Comparison of ENCODE assay signal across 23 mouse cellular contexts in the genomic region with DNA sequence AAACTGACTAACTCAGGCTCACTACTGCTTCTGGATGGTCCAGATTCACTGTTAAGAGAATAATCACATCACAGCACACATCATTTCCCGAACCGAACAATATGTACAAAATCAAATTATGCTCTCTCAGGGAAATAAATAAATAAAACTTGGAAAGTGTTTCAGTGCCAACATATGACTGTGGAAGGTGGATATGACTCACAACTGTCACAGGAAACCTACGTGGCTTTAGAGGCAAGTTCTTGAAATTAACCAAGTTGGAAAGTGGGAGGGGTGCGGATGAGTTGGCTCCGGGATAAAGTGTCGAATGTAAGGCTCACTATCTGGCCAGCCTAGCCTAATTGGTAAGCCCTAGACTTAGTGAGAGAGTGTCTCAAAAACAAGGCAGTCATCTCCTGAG.
"Had no signal": no experiment of that assay in that cellular context is flagged by ENCODE, and none has a peak within 500 bp of the region (broad histone marks: within the 10 kb centered on the region; RNA-seq: fewer than 3 reads in every experiment).

No protein-coding gene starts in this region.

- H3K27me3 ChIP-seq: heart, embryonic 12.5 days; hindbrain, embryonic 12.5 days; intestine, embryonic 15.5 days; limb, embryonic 13.5 days; limb, embryonic 15.5 days had no signal

- H3K9ac ChIP-seq: heart, embryonic 12.5 days; hindbrain, embryonic 12.5 days; hindbrain, embryonic 14.5 days; intestine, embryonic 15.5 days; limb, embryonic 13.5 days; limb, embryonic 15.5 days had no signal

- H3K27ac ChIP-seq: gastrocnemius, adult 2 months; heart, embryonic 10.5 days; hindbrain, embryonic 10.5 days; hindbrain, embryonic 12.5 days; hindbrain, embryonic 14.5 days; intestine, embryonic 15.5 days; limb, embryonic 13.5 days; limb, embryonic 15.5 days had no signal

- ATAC-seq: hindbrain, embryonic 16.5 days; inflammation-experienced regulatory T-cells, adult 6 months; intestine, embryonic 15.5 days; intestine, postnatal 0 days had no signal

- H3K4me1 ChIP-seq: intestine, embryonic 15.5 days; limb, embryonic 13.5 days; limb, embryonic 15.5 days had no signal

- DNase-seq: gastrocnemius, adult 2 months; gastrocnemius, postnatal 10 days; gastrocnemius, postnatal 25 days; heart, adult 18-20 months; heart, postnatal 10 days; heart, postnatal 4 days; kidney, adult 18-20 months; kidney, adult 8-10 months; kidney, postnatal 10 days; layer of hippocampus, adult 9-11 months; layer of hippocampus, postnatal 36 days; left cerebral cortex, postnatal 4 days had no signal

- H3K36me3 ChIP-seq: heart, embryonic 10.5 days; heart, embryonic 12.5 days; hindbrain, embryonic 10.5 days; hindbrain, embryonic 12.5 days; intestine, embryonic 15.5 days; limb, embryonic 13.5 days; limb, embryonic 15.5 days had no signal

- H3K9me3 ChIP-seq: heart, embryonic 10.5 days; heart, embryonic 12.5 days; hindbrain, embryonic 10.5 days; hindbrain, embryonic 12.5 days; intestine, embryonic 15.5 days; limb, embryonic 15.5 days had no signal

- H3K4me3 ChIP-seq: gastrocnemius, adult 2 months; heart, embryonic 10.5 days; heart, embryonic 12.5 days; hindbrain, embryonic 10.5 days; hindbrain, embryonic 12.5 days; intestine, embryonic 15.5 days; limb, embryonic 13.5 days; limb, embryonic 15.5 days had no signal

- H3K4me2 ChIP-seq: heart, embryonic 12.5 days; hindbrain, embryonic 12.5 days; hindbrain, embryonic 14.5 days; intestine, embryonic 15.5 days; limb, embryonic 13.5 days; limb, embryonic 15.5 days had no signal
